Mouse (Mus musculus) hindbrain, postnatal 0 days (tissue): ENCODE results near the gene Ubqln4. TPM values are rescaled to one million over a fixed set of nuclear protein-coding genes. Genes with fewer than 3 reads are reported as not detected.

Experiments used
- ATAC-seq: fragments of 200-750 bp; cut with Nextera tagmentation; 2 replicates; pipeline ENCODE4 v1.8.0; 2017; ENCODE audit warnings: mild to moderate bottlenecking, moderate TSS enrichment, moderate library complexity
- DNase-seq: peaks from one replicate; pipeline ENCODE4 v3.0.0-alpha.2; 2015; ENCODE audit warnings: low spot score
- H3K27ac ChIP-seq: fragments of 300-500 bp; sonication (generic); 2 replicates; pipeline ENCODE4 v1.5.1; 2014; ENCODE audit warnings: mild to moderate bottlenecking
- H3K27me3 ChIP-seq: fragments of 300-500 bp; sonication (generic); 2 replicates; pipeline ENCODE4 v1.6.1; 2014; ENCODE audit warnings: low read length, mixed read lengths; ENCODE audit not compliant: insufficient read depth
- H3K36me3 ChIP-seq: fragments of 300-500 bp; sonication (generic); 2 replicates; pipeline ENCODE4 v1.6.1; 2014; ENCODE audit warnings: low read length, mixed read lengths; ENCODE audit not compliant: insufficient read depth
- H3K4me1 ChIP-seq: fragments of 300-500 bp; sonication (generic); 2 replicates; pipeline ENCODE4 v1.6.1; 2014; ENCODE audit warnings: antibody characterized with exemption, low read length, mixed read lengths; ENCODE audit not compliant: insufficient read depth
- H3K4me2 ChIP-seq: fragments of 300-500 bp; sonication (generic); 2 replicates; pipeline ENCODE4 v1.6.1; 2014; ENCODE audit warnings: low read depth, mild to moderate bottlenecking, low read length, moderate library complexity, mixed read lengths
- H3K4me3 ChIP-seq: fragments of 300-500 bp; sonication (generic); 2 replicates; pipeline ENCODE4 v1.5.1; 2014; ENCODE audit warnings: low read length
- H3K9ac ChIP-seq: fragments of 300-500 bp; sonication (generic); replicated peaks from 2 replicates; pipeline ENCODE4 v1.6.1; 2014; ENCODE audit warnings: mild to moderate bottlenecking, low read length, moderate library complexity, mixed read lengths
- H3K9me3 ChIP-seq: fragments of 300-500 bp; sonication (generic); 2 replicates; pipeline ENCODE4 v1.6.1; 2016; ENCODE audit warnings: low read length, mixed read lengths
- CTCF ChIP-seq: IDR thresholded peaks from 2 replicates; pipeline ENCODE4 v1.5.1; 2016; ENCODE audit warnings: antibody characterized with exemption, control low read depth, low read depth
- WGBS: fragments of 180-500 bp; shearing (Covaris S2); extraction: QIAGEN DNeasy Blood & Tissue Kit; methylation state at CpG from one replicate; pipeline ENCODE4 v1.1.7; 2014; 5-methylcytosine and 5-hydroxymethylcytosine counted together
- polyA plus RNA-seq: library from polyadenylated mRNA; unstranded; fragments of >200 nt; fragmentation: Nextera tagmentation; extraction: Ambion mirVana; gene quantifications from 2 replicates; pipeline ENCODE4 v1.2.1, GENCODE M21; 2015
- total RNA-seq: library from RNA; depleted of rRNA; stranded (reverse); fragments of >200 nt; gene quantifications from 2 replicates; pipeline ENCODE4 v1.2.3, GENCODE M21; 2014

Gene Ubqln4
- total and polyA plus RNA-seq, 2 experiments from 2014 or later = 29.8 to 131 TPM

DNA sequence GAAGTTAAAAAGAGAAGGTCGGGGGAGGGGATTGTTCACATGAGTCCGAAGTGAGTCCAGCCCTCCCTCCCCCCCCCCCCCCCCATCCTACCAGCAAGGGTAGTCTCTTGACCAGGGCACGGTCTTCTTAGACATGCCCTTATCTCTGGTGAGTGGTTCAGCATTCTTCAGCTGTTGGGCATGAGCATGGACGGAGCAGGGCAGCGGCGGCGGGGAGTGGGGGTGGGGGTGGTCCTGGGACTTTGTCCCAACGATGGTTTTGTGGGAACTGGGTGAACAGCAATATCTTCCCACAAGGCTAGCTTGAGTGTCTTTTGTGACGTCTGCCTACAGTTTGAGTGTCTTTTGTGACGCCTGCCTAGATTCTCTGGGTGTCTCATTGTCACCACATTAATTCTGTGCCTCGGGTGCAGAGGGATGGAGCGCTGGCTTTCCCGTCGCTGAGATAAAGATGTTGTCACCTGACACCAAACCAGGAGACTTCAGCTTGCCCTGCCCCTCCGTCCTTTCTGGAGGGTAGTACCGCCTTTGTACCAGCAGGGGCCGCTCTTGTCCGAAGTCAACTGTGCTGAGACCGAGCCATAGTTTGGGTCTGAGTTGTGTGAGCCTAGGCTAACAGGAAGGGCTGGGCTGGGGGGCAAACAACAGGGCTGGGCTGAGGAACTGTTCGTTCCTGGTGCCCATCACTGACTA lies 53.7 kb downstream of the Ubqln4 start:
- Histone ChIP-seq H3K9ac (peak overlapping the region; percentile 41), H3K4me2 (peak overlapping the region; percentile 63), H3K27me3 (no peaks in the 10 kb centered on the region), H3K27ac (0 out of 2 replicates have a peak overlapping the region, but pooled peaks have one; percentile 15), H3K9me3 (no peaks in the 10 kb centered on the region), H3K4me1 (0 out of 2 replicates have a peak, but pooled peaks cover 4% of the 10 kb centered on the region), H3K36me3 (no peaks in the 10 kb centered on the region), H3K4me3 (peak overlapping the region; percentile 30)
- peak; percentile 90 for DNase-seq
- TF ChIP-seq CTCF = peak; percentile 99
- peak; percentile 90 for ATAC-seq
- WGBS = 1% methylated on average over 20 of the region's 20 CpGs

DNA sequence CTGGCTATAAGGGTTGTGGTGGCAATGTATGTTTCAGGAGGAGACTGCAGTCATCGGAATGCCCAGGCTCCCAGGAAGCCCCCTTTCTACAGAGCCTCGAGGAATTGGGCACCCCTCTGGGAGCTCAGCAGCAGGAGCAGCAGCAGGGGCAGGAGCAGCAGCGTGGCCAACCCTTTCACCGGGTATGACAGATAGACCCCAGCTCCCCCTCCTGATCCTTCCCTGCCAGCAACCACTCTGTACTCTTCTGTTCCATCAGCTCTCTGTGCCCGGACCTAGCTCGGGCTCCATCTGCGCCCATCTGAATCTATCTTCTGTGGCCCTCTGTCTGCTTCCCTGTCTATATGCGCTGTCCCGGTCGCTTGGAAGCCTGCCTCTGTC lies 54.2 kb downstream of the Ubqln4 start:
- ATAC-seq (peak; percentile 72), DNase-seq (peak; percentile 21)
- no peak for TF ChIP-seq CTCF
- no peaks in the 10 kb centered on the region for H3K36me3 ChIP-seq
- peak overlapping the region; percentile 30; the same call in 1 of the 2 replicates for H3K4me3 ChIP-seq
- peak overlapping the region; percentile 63 for H3K4me2 ChIP-seq
- no peak overlapping the region for H3K27ac ChIP-seq
- H3K27me3 ChIP-seq = no peaks in the 10 kb centered on the region
- no peaks in the 10 kb centered on the region for H3K9me3 ChIP-seq
- 13% methylated on average over 10 of the region's 10 CpGs for WGBS
- H3K9ac ChIP-seq = peak overlapping the region; percentile 37; the same call in 1 of the 2 replicates
- H3K4me1 ChIP-seq = 0 out of 2 replicates have a peak, but pooled peaks cover 4% of the 10 kb centered on the region

DNA sequence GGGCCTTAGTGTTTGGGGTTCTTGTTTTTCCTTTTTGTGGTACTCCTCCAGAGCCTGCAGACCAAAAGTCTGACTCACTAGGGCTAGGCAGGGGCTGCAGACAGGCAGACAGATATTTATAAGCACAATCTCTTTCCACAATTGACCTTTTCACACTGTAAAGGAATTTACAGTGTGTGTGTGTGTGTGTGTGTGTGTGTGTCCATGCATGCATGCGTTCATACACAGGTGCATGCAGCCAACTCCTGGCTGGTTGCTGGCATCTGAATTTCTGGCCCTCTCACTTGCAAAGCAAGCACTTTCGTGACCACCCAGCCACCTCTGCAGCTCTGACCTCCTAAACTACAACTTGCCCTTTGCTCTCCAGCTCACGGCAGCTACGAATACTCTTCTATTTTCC lies 55.5 kb downstream of the Ubqln4 start:
- TF ChIP-seq CTCF = no peak
- H3K4me1 ChIP-seq = 0 out of 2 replicates have a peak, but pooled peaks cover 4% of the 10 kb centered on the region
- WGBS = 77% methylated on average over 4 of the region's 4 CpGs

DNA sequence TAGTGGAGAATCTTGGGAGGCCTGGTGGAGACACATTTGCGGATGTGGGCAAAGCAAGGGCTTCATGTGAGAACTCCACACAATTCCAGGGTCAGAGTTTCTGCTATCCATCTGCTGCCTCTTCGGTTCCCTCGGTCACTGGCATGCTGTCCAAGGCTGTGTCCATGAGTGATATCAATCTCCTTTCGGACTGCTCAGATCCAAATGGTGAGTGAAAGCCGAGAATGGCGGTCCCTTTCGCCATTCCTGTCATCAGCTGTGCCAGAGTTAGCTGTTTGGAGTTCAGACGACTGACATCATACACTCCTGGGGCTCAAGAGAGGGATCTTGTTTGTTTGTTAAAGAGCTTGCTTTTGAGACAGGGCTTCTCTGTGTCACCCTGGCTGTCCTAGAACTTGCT lies 60.9 kb downstream of the Ubqln4 start:
- Histone ChIP-seq H3K27me3 (no peaks in the 10 kb centered on the region), H3K36me3 (no peaks in the 10 kb centered on the region), H3K4me2 (no peak overlapping the region), H3K9me3 (no peaks in the 10 kb centered on the region), H3K4me3 (no peak overlapping the region), H3K9ac (no peak overlapping the region), H3K27ac (no peak overlapping the region), H3K4me1 (peaks cover 7% of the 10 kb centered on the region; the same call in 1 of the 2 replicates)
- DNase-seq (no peak), ATAC-seq (no peak)
- WGBS = 81% methylated on average over 8 of the region's 8 CpGs
- TF ChIP-seq CTCF = no peak

More for the DNA sequence above, 55.5 kb downstream of the Ubqln4 start:
- Histone ChIP-seq H3K9ac (no peak overlapping the region), H3K4me3 (no peak overlapping the region), H3K27ac (no peak overlapping the region), H3K4me2 (no peak overlapping the region), H3K9me3 (no peaks in the 10 kb centered on the region), H3K27me3 (no peaks in the 10 kb centered on the region), H3K36me3 (no peaks in the 10 kb centered on the region)
- ATAC-seq = no peak
- no peak for DNase-seq

DNA sequence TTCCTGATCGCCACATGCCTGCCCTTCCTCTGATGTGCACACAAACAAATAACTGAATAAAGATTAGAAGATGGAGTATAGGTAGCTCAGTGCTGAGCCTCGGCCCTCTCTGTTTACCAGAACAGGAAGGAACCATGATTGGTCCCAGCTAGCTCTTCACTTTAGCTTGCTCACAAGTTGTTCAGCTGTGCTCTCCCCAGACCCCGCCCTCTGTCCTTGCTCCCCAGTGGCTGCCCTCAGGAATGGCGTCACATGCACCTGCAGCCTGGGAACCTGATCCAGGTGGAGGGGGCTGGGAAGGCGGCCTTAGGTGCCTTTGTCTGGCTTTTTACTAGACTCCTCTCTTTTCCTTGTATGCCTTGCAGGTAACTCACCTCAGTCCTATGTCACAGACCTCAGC lies 61.6 kb downstream of the Ubqln4 start:
- ATAC-seq (no peak), DNase-seq (no peak)
- H3K27me3 ChIP-seq = no peaks in the 10 kb centered on the region
- WGBS = 81% methylated on average over 5 of the region's 5 CpGs
- H3K9me3 ChIP-seq = no peaks in the 10 kb centered on the region
- no peak for TF ChIP-seq CTCF
- no peak overlapping the region for H3K9ac ChIP-seq
- no peak overlapping the region for H3K4me3 ChIP-seq
- no peaks in the 10 kb centered on the region for H3K36me3 ChIP-seq
- no peak overlapping the region for H3K4me2 ChIP-seq
- H3K27ac ChIP-seq = peak overlapping the region; percentile 45; the same call in 1 of the 2 replicates
- peaks cover 7% of the 10 kb centered on the region; the same call in 1 of the 2 replicates for H3K4me1 ChIP-seq

DNA sequence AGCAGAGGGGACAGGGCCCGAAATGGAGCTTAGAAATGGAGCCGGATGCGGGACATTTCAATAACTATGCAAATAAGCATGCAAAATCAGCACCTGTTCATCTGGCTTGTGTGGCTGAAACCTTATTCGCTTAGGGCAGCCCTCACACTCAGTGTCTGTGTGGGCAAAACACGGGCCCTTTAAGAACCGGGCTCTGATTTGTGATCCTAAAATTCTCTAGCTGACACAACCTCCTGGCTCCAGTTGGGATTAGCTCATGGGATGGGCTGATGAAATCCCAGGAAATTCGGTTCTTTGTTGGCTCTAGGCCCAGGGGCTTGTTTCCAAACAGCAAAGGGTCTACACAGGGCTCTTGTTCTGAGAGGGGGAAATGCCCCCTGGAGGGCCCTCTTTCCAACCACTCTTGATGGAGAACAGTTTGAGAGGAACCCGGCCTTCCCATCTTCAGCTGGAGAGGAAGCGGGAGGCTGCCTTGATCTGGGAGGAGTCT lies 62.4 kb downstream of the Ubqln4 start:
- no peak overlapping the region for H3K4me3 ChIP-seq
- peak overlapping the region; percentile 17; the same call in 1 of the 2 replicates for H3K9ac ChIP-seq
- ATAC-seq (peak; percentile 60; the same call in 1 of the 2 replicates), DNase-seq (peak; percentile 63)
- H3K9me3 ChIP-seq = no peaks in the 10 kb centered on the region
- peak overlapping the region; percentile 45; the same call in 1 of the 2 replicates for H3K27ac ChIP-seq
- H3K36me3 ChIP-seq = no peaks in the 10 kb centered on the region
- no peak for TF ChIP-seq CTCF
- 0 out of 2 replicates have a peak overlapping the region, but pooled peaks have one; percentile 13 for H3K4me2 ChIP-seq
- H3K4me1 ChIP-seq = peaks cover 7% of the 10 kb centered on the region; the same call in 1 of the 2 replicates
- WGBS = 26% methylated on average over 9 of the region's 9 CpGs
- H3K27me3 ChIP-seq = no peaks in the 10 kb centered on the region
